Mouse (Mus musculus): ENCODE results near the gene Gpatch2l. TPM values are rescaled to one million over a fixed set of nuclear protein-coding genes. Genes with fewer than 3 reads are reported as not detected.

Gpatch2l gene
- total RNA-seq, 1 experiment from 2014 or later, result 71.9 TPM

Other genes with a start within 250 kb of the Gpatch2l start
- 1.3 and 1.6 TPM in 2 replicates for gene Tgfb3, start 162.8 kb upstream of the Gpatch2l start, total RNA-seq (2017)
- gene Ift43, start 159.3 kb upstream of the Gpatch2l start, total RNA-seq (2017), result not detected in 2 replicates
- 0.12 TPM in 1 of 2 replicates, not detected in the other for gene Esrrb, start 119.3 kb downstream of the Gpatch2l start, total RNA-seq (2017)

Data from neutrophil, adult 5-6 weeks (primary cell).